Mouse (Mus musculus) thymus, adult 2 months (tissue): ENCODE measurements around the gene Ganab.

Experiments
- CTCF ChIP-seq: fragments of 200-500 bp; IDR thresholded peaks from 2 replicates; pipeline ENCODE4 v1.5.1; 2012; ENCODE audit warnings: mild to moderate bottlenecking, control low read depth, low read length, moderate library complexity, borderline replicate concordance; ENCODE audit not compliant: control insufficient read depth, poor library complexity, insufficient read depth; ENCODE audit errors: extremely low read depth
- POLR2A ChIP-seq: fragments of 200-500 bp; IDR thresholded peaks from 2 replicates; pipeline ENCODE4 v1.6.1; 2012; ENCODE audit warnings: mild to moderate bottlenecking, low read length, control low read depth, moderate library complexity; ENCODE audit not compliant: control insufficient read depth, poor library complexity, insufficient read depth; ENCODE audit errors: extremely low read depth

DNA sequence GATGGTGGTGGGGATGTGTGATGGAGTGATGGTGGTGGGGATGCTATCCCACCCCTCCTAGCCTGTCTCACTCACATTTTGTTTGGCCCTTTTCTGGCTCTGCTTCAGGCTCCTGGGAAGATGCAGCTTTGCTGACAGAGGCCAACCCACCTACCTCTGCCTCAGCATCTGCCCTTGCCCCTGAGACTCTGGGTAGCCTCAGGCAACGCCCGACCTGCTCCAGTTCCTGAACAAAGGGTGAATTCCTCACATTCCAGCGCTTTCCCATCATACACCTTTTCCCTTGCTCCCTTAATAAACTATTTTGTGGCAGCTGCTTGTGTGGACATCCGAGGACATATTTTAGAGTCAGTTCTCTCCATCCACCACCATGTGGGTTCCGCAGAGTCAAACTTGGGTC is 49.5 kb upstream of the Ganab start:
- TF ChIP-seq CTCF = no peak
- no peak for TF ChIP-seq POLR2A
